Mouse (Mus musculus): Measurements from ENCODE around the gene Nckap5. TPM values are rescaled to one million over a fixed set of nuclear protein-coding genes. Genes with fewer than 3 reads are reported as not detected.

Gene Nckap5
- polyA plus RNA-seq, 1 experiment from 2014 or later: 22.1 TPM

DNA sequence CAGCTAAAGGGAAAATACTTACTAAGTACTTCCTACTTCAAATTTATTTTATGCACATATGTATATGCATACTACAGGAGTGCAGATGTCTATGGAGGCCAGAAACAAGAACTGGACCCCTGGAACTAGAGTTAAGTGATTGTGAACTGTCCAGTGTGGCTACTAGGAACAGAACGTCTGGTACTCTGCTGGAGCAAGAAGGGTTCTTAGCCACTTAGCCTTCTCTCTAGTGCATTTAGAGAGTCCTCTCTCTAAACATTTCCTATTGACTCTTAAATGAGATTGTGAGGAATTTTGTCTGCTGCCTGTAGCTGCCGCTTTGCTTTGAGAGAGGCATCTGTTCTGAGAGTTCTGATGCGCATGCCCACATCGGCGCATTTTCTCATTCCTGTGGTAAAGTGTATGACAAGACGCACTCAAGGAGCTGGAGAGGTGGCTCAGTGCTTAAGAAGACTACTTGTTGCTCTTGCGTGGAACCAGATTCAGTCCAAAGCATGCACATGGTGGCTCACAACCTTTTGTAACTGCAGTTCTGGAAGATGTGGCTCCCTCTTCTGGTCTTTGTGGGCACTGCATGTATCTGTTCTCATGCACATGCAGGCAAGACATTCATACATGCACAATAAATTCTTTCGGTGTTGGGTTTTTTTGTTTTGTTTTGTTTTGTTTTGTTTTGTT is 261.9 kb downstream of the Nckap5 start:
- no peak overlapping the region for H3K9ac ChIP-seq
- no peak overlapping the region for H3K4me3 ChIP-seq
- ATAC-seq: no peak
- WGBS: 89% methylated on average over 8 of the region's 8 CpGs
- no peak overlapping the region for H3K27ac ChIP-seq
- H3K4me2 ChIP-seq: no peak overlapping the region
- no peaks in the 10 kb centered on the region for H3K36me3 ChIP-seq (ENCODE audit: poor library complexity, severe bottlenecking)
- H3K4me1 ChIP-seq: peaks cover 30% of the 10 kb centered on the region
- no peaks in the 10 kb centered on the region for H3K9me3 ChIP-seq (replicated peaks)
- no peaks in the 10 kb centered on the region for H3K27me3 ChIP-seq

DNA sequence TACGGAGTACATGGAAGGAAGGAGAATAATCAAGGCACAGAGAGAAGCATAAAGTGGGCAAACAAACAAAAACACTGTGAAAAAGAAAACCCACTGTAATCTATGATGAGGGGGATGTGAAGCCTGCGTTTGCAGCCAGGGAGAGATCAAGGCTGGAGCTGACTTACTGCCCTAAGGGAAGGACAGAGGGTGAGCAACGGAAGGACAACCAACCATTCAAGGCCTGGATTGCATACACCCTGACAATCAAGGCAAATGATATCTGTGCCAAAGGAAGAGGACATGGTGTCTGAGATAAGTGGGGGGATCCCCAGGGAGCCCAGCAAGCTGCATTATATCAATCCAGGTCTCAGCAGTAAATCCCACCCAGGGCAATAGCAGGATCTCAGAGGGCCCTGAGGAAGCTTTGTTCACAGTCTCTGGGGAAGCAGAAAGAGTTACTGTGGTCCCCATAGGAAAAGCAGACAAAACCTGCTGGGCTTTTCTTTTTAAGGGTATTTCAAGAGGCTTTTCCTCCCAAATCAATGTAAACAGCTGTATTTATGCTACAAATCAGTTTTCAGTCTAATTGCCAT is 265.4 kb downstream of the Nckap5 start:
- H3K9me3 ChIP-seq (replicated peaks): no peaks in the 10 kb centered on the region
- no peak overlapping the region for H3K4me2 ChIP-seq
- H3K27me3 ChIP-seq: no peaks in the 10 kb centered on the region
- H3K27ac ChIP-seq: no peak overlapping the region
- no peak overlapping the region for H3K9ac ChIP-seq
- H3K4me1 ChIP-seq: peaks cover 16% of the 10 kb centered on the region
- WGBS: 59% methylated on average over 3 of the region's 3 CpGs
- H3K4me3 ChIP-seq: no peak overlapping the region
- H3K36me3 ChIP-seq (ENCODE audit: poor library complexity, severe bottlenecking): no peaks in the 10 kb centered on the region
- ATAC-seq: no peak

DNA sequence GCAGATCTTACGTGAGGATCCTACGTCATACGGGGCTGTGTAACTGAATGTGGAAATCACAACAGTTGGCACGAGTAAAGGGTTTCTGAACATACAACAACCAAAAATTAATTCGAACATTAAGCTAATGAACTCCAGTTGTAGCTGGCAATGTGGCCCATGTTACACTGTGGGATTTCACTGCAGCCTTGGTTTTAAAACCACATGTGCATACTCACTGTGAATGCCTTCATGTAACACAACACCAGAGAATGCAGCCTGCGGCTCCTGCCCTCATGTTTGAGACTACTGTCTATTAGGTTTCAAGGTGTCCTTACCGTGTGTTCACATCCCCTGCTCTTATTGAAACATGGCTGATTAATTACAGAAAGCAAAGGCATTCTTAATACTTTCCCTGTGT is 269.7 kb downstream of the Nckap5 start:
- no peak overlapping the region for H3K9ac ChIP-seq
- peaks cover 30% of the 10 kb centered on the region for H3K4me1 ChIP-seq
- H3K4me3 ChIP-seq: no peak overlapping the region
- no peak overlapping the region for H3K27ac ChIP-seq
- H3K36me3 ChIP-seq (ENCODE audit: poor library complexity, severe bottlenecking): no peaks in the 10 kb centered on the region
- 70% methylated on average over 7 of the region's 7 CpGs for WGBS
- no peak for ATAC-seq
- H3K9me3 ChIP-seq (replicated peaks): no peaks in the 10 kb centered on the region
- H3K27me3 ChIP-seq: no peaks in the 10 kb centered on the region
- no peak overlapping the region for H3K4me2 ChIP-seq

DNA sequence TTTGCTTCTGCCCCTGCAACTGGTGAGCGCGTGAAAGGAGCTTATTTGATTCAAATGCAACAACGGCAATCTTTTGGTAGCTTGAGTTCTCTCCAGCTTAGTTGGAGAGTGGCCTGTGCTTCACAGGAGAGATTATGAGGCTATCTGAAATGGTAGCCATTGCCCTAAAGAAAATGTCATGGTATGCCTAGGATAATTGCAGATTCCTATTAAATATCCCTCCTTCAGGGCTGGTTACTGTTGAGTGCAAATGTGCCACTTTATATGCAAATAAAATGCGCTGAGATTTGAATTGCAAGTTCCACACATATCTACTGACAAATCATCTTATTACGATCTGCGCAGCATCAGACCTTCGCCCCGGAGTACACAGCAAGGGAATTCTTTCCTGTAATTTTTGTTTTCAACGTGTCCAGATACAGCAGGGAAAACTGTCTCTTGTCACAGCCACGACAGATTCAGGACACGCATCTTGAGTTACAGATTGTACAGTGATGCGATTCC is 272.8 kb downstream of the Nckap5 start:
- peaks cover 26% of the 10 kb centered on the region for H3K4me1 ChIP-seq
- peak overlapping the region; percentile 22; the same call in 1 of the 2 replicates for H3K27ac ChIP-seq
- no peak overlapping the region for H3K4me3 ChIP-seq
- 58% methylated on average over 12 of the region's 12 CpGs for WGBS
- H3K9ac ChIP-seq: no peak overlapping the region
- H3K36me3 ChIP-seq (ENCODE audit: poor library complexity, severe bottlenecking): no peaks in the 10 kb centered on the region
- no peaks in the 10 kb centered on the region for H3K9me3 ChIP-seq (replicated peaks)
- peak; percentile 43; the same call in 1 of the 2 replicates for ATAC-seq
- H3K4me2 ChIP-seq: 0 out of 2 replicates have a peak overlapping the region, but pooled peaks have one; percentile 1
- H3K27me3 ChIP-seq: no peaks in the 10 kb centered on the region

DNA sequence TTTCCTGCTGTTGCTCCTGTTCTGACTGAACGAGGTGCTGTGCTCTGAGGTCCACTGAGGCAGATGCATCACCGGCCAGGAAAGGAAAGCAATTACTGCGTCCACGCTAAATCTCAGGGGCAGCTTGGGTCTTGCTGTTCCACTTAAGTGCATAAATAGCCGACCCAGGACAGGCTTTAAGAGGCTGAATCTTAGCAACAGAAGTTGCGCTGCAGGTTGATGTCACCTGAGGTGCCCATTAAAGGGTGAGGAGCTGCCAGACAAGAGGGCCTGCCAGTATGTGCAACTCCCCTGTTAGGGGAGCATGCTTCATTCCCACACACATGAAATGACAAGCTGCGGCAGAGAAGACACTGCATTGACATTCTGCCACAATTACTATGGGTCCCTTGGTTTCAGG is 282.6 kb downstream of the Nckap5 start:
- Histone ChIP-seq H3K9ac (no peak overlapping the region), H3K36me3 (ENCODE audit: poor library complexity, severe bottlenecking) (no peaks in the 10 kb centered on the region), H3K27ac (no peak overlapping the region; the same call in 1 of the 2 replicates), H3K4me3 (no peak overlapping the region), H3K4me1 (peaks cover 5% of the 10 kb centered on the region; the same call in 1 of the 2 replicates), H3K4me2 (no peak overlapping the region), H3K27me3 (no peaks in the 10 kb centered on the region), H3K9me3 (replicated peaks) (no peaks in the 10 kb centered on the region)
- 83% methylated on average over 7 of the region's 7 CpGs for WGBS
- ATAC-seq: no peak

DNA sequence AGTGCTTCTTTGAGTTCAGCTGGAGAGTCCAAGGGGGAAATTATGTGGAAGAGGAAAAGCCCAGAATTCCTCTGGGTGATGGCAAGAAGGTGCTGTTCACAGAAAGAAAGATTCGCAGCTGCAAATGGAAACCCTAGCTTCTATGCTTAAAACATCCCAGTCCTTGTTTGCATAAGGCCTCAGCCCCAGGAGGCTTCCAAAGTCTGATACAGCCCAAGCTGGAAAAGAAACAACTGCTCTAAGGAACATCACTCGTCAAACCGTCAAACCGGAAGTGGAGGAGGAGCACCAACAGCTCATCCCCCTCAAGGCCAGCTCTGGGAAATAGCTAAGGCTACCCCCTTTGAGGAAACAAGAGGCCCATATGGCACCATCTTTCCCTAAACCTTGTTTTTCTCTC is 286.1 kb downstream of the Nckap5 start:
- no peaks in the 10 kb centered on the region for H3K36me3 ChIP-seq (ENCODE audit: poor library complexity, severe bottlenecking)
- no peak overlapping the region; the same call in 1 of the 2 replicates for H3K27ac ChIP-seq
- H3K9ac ChIP-seq: no peak overlapping the region
- 77% methylated on average over 4 of the region's 4 CpGs for WGBS
- no peak for ATAC-seq
- peaks cover 5% of the 10 kb centered on the region; the same call in 1 of the 2 replicates for H3K4me1 ChIP-seq
- H3K9me3 ChIP-seq (replicated peaks): no peaks in the 10 kb centered on the region
- H3K27me3 ChIP-seq: no peaks in the 10 kb centered on the region
- H3K4me3 ChIP-seq: no peak overlapping the region
- H3K4me2 ChIP-seq: no peak overlapping the region

DNA sequence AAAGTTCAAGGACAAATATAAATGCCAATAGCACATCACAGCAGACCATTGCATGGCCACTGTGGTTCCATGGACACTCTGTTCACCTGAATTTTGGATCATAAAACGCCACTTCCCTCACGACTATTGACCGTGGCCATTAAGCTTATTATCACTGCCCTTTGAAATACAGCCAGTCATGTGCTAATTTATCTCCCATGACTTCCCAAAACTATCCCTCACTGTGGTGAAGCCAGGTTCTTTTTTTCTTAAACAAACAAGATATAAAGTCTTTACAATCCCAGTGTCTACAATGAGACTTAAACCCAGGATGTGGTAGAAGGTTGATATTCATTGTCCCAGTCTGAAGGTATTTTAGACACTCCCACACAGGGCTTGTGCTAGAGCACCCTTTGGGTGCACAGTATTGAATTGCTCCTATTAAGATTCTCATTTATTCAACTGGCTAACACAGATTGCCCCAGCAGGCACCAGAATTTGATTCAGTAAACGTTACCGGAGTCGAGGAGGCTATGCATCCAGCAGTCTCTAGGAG is 293.3 kb downstream of the Nckap5 start:
- Histone ChIP-seq H3K27ac (no peak overlapping the region), H3K4me3 (no peak overlapping the region), H3K9ac (no peak overlapping the region), H3K4me1 (peaks cover 4% of the 10 kb centered on the region; the same call in 1 of the 2 replicates), H3K36me3 (ENCODE audit: poor library complexity, severe bottlenecking) (no peaks in the 10 kb centered on the region), H3K27me3 (no peaks in the 10 kb centered on the region), H3K4me2 (no peak overlapping the region), H3K9me3 (replicated peaks) (no peaks in the 10 kb centered on the region)
- WGBS: 84% methylated on average over 6 of the region's 6 CpGs
- no peak for ATAC-seq

DNA sequence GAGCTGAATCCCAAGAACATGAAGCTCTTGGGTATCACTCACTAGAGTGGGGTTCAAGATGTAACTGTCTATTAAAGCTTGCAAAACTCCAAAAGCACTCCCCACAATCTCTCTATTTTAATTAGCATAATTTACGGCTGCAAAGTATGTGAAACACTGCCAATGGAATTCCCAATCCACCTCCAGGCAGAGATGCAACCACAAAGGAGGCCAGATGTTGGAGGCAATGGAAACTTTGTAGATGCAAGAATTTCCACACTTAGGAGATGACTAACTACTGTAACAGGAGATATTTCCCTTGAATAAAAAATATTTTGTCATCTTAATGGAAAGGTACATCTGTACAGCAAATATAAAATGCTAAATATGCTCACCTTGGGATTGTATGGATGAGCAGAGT is 295.1 kb downstream of the Nckap5 start:
- Histone ChIP-seq H3K27ac (no peak overlapping the region), H3K27me3 (no peaks in the 10 kb centered on the region), H3K4me2 (no peak overlapping the region), H3K36me3 (ENCODE audit: poor library complexity, severe bottlenecking) (no peaks in the 10 kb centered on the region), H3K9me3 (replicated peaks) (no peaks in the 10 kb centered on the region), H3K4me1 (peaks cover 4% of the 10 kb centered on the region; the same call in 1 of the 2 replicates), H3K9ac (no peak overlapping the region), H3K4me3 (no peak overlapping the region)
- ATAC-seq: no peak
- 73% methylated on average over 1 of the region's 1 CpGs for WGBS

DNA sequence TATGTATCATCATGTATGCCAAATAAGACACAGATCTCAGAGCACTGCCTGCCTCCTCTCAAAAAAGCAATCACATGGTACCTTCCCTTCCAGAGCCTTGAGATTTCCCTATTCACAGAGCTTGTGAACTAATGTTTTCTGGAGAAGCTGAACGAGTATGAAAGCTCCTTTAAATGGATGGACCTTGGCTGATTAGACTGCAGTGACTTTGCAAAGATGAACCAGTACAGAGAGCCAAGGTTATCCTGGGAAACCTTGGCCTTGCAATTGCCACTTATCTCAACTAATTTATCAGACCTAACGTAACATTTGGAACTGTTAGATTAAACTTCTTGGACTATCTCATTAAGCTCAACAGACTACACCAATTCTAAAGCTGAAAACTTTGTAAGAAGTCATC is 296.6 kb downstream of the Nckap5 start:
- WGBS: 81% methylated on average over 2 of the region's 2 CpGs
- H3K9ac ChIP-seq: no peak overlapping the region

DNA sequence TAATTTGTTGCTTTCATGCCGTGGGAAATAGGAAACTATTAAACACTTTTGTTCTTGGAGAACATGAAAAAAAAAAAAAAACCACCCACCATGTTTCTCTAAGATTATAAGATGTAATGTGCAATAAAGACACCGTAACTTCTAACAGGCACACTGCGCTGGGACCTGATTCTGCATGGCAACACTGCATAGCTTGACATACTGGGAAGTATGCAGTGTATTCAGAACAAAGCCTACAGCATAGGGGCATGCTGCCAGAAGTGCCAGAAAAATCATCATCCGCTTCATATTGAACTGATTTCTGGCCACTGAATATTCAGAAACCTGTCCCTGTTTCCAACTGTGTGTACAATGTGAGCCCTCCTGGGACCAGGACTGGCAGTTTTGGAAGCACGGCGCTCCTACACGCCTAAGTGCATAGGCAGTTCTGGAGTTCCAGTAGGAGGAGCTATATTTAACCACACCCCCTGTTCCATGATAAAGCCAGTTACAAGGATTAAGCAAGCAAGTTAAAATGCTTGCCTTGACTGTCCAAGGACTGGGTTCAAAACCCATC is 302.5 kb downstream of the Nckap5 start:
- Histone ChIP-seq H3K4me3 (no peak overlapping the region), H3K9ac (no peak overlapping the region), H3K9me3 (replicated peaks) (no peaks in the 10 kb centered on the region), H3K27ac (no peak overlapping the region), H3K4me1 (no peaks in the 10 kb centered on the region), H3K36me3 (ENCODE audit: poor library complexity, severe bottlenecking) (no peaks in the 10 kb centered on the region), H3K4me2 (no peak overlapping the region), H3K27me3 (no peaks in the 10 kb centered on the region)
- ATAC-seq: no peak
- 90% methylated on average over 7 of the region's 7 CpGs for WGBS

More for the DNA sequence above, 296.6 kb downstream of the Nckap5 start:
- H3K9me3 ChIP-seq (replicated peaks): no peaks in the 10 kb centered on the region
- no peak overlapping the region for H3K4me2 ChIP-seq
- H3K4me1 ChIP-seq: peaks cover 4% of the 10 kb centered on the region; the same call in 1 of the 2 replicates
- ATAC-seq: no peak
- no peaks in the 10 kb centered on the region for H3K36me3 ChIP-seq (ENCODE audit: poor library complexity, severe bottlenecking)
- no peak overlapping the region for H3K27ac ChIP-seq
- no peaks in the 10 kb centered on the region for H3K27me3 ChIP-seq
- H3K4me3 ChIP-seq: no peak overlapping the region

DNA sequence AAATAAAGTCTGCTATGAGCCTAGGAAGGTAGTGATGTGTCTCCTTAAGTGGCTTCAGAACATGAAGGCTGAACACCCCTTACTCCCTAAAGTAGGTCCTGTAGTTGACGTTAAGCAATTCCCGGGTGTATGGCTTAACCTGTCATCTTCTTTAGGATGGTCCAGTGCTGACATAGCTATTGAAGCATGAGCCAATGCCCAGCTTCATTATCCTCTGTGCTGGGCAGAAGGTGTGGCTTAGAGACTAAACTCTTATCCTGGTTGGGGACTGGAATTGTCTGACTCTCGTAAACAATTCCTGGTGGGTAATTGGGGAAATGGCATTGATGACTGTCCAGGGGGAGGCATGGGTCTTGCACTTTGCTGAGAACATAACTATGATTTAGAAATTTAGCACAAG is 312.5 kb downstream of the Nckap5 start:
- WGBS: 70% methylated on average over 3 of the region's 3 CpGs
- no peak overlapping the region for H3K4me3 ChIP-seq
- H3K4me1 ChIP-seq: no peaks in the 10 kb centered on the region
- H3K9me3 ChIP-seq (replicated peaks): no peaks in the 10 kb centered on the region
- no peaks in the 10 kb centered on the region for H3K36me3 ChIP-seq (ENCODE audit: poor library complexity, severe bottlenecking)
- no peak overlapping the region for H3K27ac ChIP-seq
- H3K27me3 ChIP-seq: no peaks in the 10 kb centered on the region
- ATAC-seq: no peak
- H3K9ac ChIP-seq: no peak overlapping the region
- H3K4me2 ChIP-seq: no peak overlapping the region

DNA sequence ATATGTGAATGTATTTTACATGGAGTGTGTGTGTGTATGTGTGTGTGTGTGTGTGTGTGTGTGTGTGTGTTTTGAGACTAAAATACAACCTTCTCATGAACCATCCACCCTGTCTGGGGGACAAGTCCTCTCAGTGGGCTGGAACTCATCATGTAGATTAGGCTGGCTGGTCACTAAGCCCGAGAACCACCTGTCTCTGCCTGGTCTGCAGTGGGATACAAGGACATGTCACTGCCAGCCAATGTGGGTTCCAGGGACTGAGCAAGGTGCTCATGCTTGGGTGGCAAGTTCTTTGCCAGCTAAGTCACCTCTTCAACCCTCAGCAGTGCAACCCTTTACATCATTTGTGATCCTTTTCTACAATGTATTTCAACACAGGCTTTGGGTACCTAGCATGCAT is 313.2 kb downstream of the Nckap5 start:
- H3K4me2 ChIP-seq: no peak overlapping the region
- H3K36me3 ChIP-seq (ENCODE audit: poor library complexity, severe bottlenecking): no peaks in the 10 kb centered on the region
- no peaks in the 10 kb centered on the region for H3K27me3 ChIP-seq
- H3K4me3 ChIP-seq: no peak overlapping the region
- H3K9ac ChIP-seq: no peak overlapping the region
- 95% methylated on average over 1 of the region's 1 CpGs for WGBS
- H3K9me3 ChIP-seq (replicated peaks): no peaks in the 10 kb centered on the region
- H3K27ac ChIP-seq: no peak overlapping the region
- ATAC-seq: no peak
- H3K4me1 ChIP-seq: no peaks in the 10 kb centered on the region

Data from forebrain, embryonic 13.5 days (tissue).